Mouse (Mus musculus) ovary, postnatal 10 days (tissue): ENCODE measurements at regions not wholly inside any gene's neighbourhood (a gene's known extent, or its start where the extent isn't known, plus 50 kb on each side); places are given as distances from the start of the nearest gene placed in this dataset.

Source experiments
- DNase-seq: peaks from one replicate; pipeline ENCODE4 v3.0.0; 2022; ENCODE audit warnings: low spot score

GRCm38 (mm10) chr2:128217784-128218467 is 92.1 kb downstream of the Bcl2l11 start:
- no peak for DNase-seq

GRCm38 (mm10) chr2:128218961-128219360 is 93.1 kb downstream of the Bcl2l11 start:
- no peak for DNase-seq

GRCm38 (mm10) chr2:128221055-128221454 is 95.2 kb downstream of the Bcl2l11 start:
- DNase-seq = no peak

- no peak for DNase-seq
Measured at GRCm38 (mm10) chr2:128221657-128222056, 95.8 kb downstream of the Bcl2l11 start.

- no peak for DNase-seq
Measured at GRCm38 (mm10) chr2:128226465-128227047, 100.7 kb downstream of the Bcl2l11 start.

- DNase-seq = no peak
Measured at GRCm38 (mm10) chr2:128229730-128230129, 103.9 kb downstream of the Bcl2l11 start.

GRCm38 (mm10) chr2:128230921-128231320 is 105.1 kb downstream of the Bcl2l11 start:
- no peak for DNase-seq

- no peak for DNase-seq
Measured at GRCm38 (mm10) chr2:128231338-128231737, 105.5 kb downstream of the Bcl2l11 start.

GRCm38 (mm10) chr2:128232027-128232426 is 106.2 kb downstream of the Bcl2l11 start:
- DNase-seq = no peak

GRCm38 (mm10) chr2:128235127-128235526 is 109.3 kb downstream of the Bcl2l11 start:
- no peak for DNase-seq

- DNase-seq = no peak
Measured at GRCm38 (mm10) chr2:128239451-128239850, 113.6 kb downstream of the Bcl2l11 start.

- no peak for DNase-seq
Measured at GRCm38 (mm10) chr2:128240054-128240453, 114.2 kb downstream of the Bcl2l11 start.

GRCm38 (mm10) chr2:128240536-128241279 is 114.9 kb downstream of the Bcl2l11 start:
- DNase-seq = no peak

GRCm38 (mm10) chr2:128241280-128241665 is 115.4 kb downstream of the Bcl2l11 start:
- DNase-seq = no peak

- DNase-seq = peak; percentile 29
Measured at GRCm38 (mm10) chr2:128245544-128245943, 119.7 kb downstream of the Bcl2l11 start.

GRCm38 (mm10) chr2:128247967-128248366 is 122.1 kb downstream of the Bcl2l11 start:
- no peak for DNase-seq

- DNase-seq = no peak
Measured at GRCm38 (mm10) chr2:128249188-128249587, 123.3 kb downstream of the Bcl2l11 start.

GRCm38 (mm10) chr2:128249607-128250006 is 123.8 kb downstream of the Bcl2l11 start:
- DNase-seq = no peak

- DNase-seq = no peak
Measured at GRCm38 (mm10) chr2:128250841-128251240, 125.0 kb downstream of the Bcl2l11 start.

- DNase-seq = no peak
Measured at GRCm38 (mm10) chr2:128256651-128257050, 130.8 kb downstream of the Bcl2l11 start.

- no peak for DNase-seq
Measured at GRCm38 (mm10) chr2:128257262-128257661, 131.4 kb downstream of the Bcl2l11 start.

- no peak for DNase-seq
Measured at GRCm38 (mm10) chr2:128263880-128264279, 138.0 kb downstream of the Bcl2l11 start.
